Mouse (Mus musculus): ENCODE measurements around the gene Dlg5. TPM values are rescaled to one million over a fixed set of nuclear protein-coding genes. Genes with fewer than 3 reads are reported as not detected.

Gene Dlg5
- 3.4 TPM in 1 of 2 replicates, not detected in the other for total RNA-seq (2015; ENCODE audit: low replicate concordance)
- total RNA-seq (2017; ENCODE audit: low replicate concordance) = 0.77 and 1.8 TPM in 2 replicates

DNA sequence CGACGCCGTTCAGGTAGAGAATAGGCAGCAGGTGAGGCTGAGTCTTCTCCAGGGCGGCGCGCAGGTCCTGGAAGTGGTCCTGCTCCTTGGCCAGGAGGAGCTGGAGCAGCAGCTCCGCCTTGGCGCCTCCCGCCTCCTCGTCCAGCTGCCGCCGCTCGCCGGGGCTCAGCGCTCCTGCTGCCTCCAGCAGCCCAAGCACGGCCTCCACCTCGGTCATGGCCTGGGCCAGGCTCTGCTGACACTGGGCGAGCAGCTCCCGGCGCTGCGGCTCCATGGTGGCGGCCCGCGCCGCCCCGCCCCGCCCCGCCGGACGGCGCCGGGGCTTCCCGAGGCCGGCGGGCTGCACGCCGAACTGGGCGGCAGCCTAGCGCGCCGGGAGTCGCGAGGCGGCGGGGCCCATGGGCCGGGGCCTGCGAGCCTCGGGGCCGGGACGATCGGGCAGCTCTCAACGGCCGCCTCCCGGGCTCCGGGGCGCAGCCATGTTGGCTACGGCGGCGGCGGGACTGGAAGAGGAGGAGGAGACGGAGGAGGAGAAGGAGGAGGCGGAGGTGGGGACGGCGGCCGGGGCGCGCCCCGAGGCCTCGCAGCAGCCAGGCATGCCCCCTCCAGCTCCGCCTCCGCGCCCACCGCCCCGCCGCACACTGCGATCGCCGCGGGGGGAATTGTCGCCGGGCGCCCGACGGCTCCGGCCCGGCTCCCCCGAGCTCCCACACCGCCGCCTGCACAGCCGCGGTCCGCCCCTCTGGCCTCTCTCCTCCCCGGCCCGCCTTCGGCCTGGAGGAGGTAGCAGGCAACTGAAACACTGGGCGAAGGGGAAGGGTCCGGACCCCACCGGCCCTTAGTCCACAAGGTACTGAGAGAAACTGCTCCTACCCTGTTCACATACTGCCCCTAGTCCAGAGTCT is at the start of gene Dlg5:
Gene Dlg5 (minus strand): TSS at position 744 of the 905 bp plus-strand sequence.
- no peak for ATAC-seq (replicated peaks; ENCODE audit: low FRiP score, poor library complexity, severe bottlenecking)

DNA sequence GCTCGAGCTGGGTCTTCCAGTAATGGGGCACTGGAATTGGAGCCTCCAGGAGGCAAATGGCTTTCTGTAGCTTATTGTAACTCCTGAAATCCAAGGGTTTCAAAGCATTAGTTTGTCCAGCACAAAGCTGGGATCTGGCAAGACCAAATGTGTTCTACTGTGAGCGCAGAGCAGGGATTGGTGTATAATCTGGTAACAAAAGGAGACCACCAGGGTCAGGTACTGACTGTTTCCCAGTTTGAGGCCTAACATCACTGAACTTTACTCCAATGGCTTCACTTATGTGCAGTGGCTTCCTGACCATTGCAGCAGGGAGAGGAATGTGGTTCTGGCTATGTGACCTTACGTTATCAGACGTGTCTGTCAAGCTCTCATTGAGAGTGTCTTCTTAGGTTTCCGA is 47.9 kb upstream of the Dlg5 start:
- ATAC-seq (replicated peaks; ENCODE audit: low FRiP score, poor library complexity, severe bottlenecking) = no peak

DNA sequence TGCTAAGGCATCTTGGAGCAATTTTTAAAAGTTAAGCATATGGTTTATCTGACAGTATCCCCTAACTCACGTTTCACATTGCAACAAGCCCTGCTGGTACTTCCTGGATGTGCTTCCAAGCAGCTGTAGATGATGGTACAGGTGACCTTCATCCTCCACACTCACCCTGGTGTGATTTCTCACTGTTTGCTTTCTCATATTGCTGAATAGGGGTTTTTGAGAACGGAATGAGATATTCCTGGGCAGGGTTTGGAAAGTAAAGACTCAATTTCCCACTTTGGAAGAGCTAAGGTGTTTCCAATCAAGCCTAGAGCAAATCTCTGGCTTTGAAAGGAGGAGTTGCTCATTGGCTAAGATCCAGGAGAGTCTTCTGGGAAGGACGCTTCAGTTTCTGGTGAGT is 47.2 kb upstream of the Dlg5 start, which contains the start of gene E330034G19Rik:
Gene E330034G19Rik (plus strand): TSS at position 301 of the 400 bp plus-strand sequence.
- ATAC-seq (replicated peaks; ENCODE audit: low FRiP score, poor library complexity, severe bottlenecking) = no peak

DNA sequence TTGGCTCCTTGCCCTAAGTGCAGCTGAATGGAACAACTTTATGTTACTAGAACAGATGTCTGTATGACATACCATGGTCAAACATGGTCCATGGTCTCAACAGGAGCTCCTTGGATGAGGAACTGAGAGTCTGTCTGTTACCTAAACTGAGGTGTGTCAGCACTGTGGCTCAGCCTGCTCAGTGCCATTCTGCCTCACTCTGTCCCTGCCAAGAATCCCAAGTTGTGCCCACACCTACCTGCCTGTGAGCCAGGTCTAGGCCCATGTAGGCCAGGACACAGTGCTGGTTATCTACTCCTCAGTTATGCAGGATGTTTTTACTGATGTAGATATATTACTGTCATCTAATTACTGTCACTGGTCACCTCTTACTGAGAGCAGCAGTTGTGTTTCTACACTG is 45.0 kb upstream of the Dlg5 start:
- ATAC-seq (replicated peaks; ENCODE audit: low FRiP score, poor library complexity, severe bottlenecking) = no peak

DNA sequence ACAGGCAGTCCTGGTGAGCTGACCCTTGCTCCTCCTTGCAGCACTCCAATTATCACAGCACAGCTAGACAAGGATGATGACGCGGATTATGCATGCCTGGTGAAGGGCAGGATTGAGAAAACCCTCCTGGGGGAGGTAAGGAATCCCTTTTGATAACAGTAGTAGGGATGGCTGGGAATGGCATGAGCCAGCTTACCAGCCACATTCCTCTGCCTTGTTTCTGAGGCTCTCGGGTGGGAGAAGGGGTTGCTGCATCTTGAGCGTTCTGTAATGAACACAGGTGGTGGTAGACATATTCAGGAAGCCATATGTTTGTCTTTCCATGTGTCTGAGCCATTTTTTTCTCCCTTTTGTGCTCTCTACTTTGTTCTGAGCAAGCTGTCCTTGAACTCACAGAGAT is 40.4 kb upstream of the Dlg5 start:
- no peak for ATAC-seq (replicated peaks; ENCODE audit: low FRiP score, poor library complexity, severe bottlenecking)

DNA sequence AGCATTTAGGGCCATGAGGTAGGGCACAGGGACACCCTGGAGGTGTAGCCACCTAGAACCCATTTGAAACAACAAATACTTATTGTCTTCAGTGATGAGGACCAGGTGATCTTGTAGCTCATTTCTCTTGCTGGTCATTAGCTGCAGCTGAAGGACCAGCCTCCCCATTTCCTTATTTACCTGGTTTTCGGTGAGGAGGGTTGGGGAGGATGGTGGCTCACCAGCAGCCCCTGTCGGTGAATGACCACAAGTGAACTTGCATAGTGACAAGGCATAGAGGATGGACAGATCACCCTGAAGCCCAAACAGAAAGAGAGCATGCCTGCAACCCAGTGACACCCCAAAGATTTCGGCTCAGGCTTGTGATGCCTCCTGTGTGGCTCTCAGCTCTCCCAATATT is 36.6 kb upstream of the Dlg5 start:
- no peak for ATAC-seq (replicated peaks; ENCODE audit: low FRiP score, poor library complexity, severe bottlenecking)

DNA sequence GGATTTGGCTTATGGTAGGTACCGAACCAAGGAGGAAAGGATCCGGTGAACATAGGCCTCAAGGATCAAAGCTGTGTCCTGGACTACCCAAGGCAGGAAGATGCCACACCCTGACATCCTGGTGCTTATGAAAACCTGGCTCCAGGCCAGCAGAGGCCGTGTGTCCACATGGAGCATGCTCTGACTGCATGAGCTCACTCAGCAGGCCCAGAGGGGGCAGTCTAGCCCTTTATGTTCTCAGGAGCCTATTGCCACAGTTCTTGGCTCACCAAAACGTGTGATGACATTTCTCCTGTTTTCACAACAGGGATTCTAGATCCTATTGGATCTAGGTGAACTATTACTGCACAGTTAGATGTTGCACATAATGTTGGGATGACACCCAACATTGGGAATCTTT is 35.6 kb upstream of the Dlg5 start:
- ATAC-seq (replicated peaks; ENCODE audit: low FRiP score, poor library complexity, severe bottlenecking) = no peak

DNA sequence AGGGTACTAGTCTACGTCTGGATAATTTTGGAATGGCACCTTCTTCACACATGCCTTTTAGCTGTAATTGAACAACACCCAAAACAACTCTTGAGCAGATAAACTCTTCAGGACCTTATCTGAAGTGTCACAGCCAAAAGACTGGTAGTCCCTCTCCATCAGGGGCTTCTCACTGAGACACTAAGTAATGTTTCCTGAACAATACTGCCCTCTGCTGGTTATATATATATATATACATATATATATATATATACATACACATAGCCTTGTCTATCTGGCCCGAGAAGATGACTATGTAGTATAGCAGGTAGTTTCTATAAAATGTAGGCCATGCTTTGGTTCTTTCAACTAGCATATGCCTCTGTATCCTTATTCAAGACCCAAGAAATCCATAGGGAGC is 29.8 kb upstream of the Dlg5 start:
- ATAC-seq (replicated peaks; ENCODE audit: low FRiP score, poor library complexity, severe bottlenecking) = no peak

DNA sequence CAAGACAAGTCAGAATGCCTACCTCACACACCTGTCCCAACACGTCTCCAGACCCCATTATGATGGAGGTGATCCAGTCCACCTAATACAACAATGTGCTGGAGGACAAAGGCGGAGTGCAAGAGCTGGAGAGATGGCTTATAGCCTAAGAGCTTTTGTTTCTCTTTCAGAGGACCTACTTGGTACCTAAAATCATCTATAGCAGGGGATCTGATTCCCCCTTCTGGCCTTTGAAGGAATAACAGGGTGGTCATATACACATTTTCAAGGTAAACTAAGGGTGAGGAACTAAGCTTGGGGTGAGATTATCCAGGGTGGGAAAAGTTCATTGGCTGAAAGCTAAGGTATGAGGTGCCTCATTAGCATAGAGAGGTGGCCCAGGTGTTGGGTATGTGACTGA is 27.9 kb upstream of the Dlg5 start:
- ATAC-seq (replicated peaks; ENCODE audit: low FRiP score, poor library complexity, severe bottlenecking) = no peak

DNA sequence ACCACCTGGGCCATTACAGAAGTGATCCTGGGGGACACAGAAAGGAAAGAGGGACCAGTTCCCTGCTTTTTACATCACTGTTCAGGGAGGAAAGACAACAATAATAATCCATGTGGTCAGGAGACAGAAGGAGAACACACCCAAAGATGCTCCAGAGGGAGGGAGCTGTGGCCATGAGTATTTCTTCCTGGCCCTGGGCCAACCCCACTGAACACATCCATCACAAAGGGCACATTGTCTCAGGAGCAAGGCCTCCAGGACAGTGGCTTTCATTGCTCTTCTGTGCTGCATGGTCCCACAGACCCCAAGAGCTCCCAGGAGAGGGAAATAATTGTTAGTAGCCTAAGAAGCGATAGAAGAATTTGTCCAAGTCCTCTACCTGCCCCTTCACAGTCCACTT is 23.9 kb upstream of the Dlg5 start:
- no peak for ATAC-seq (replicated peaks; ENCODE audit: low FRiP score, poor library complexity, severe bottlenecking)

DNA sequence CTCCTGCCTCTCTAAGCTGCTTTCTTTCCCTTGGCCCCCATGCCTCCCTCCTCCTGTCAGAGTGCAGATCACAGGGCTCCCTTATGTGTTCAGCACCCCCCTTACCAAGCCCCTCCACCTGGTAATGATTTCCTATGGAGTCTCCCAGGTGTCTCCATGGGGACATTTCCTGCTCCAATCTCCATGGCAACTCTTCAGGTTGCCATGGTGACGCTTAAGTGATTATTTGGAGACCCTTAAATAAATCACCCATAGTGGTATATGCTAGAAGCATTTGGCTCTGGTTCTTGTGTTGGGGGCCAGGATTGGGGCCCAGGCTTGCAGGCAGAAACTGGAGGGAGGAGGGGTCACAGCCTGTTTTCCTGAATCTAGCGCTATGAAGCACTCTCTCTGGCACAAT is 17.2 kb upstream of the Dlg5 start:
- ATAC-seq (replicated peaks; ENCODE audit: low FRiP score, poor library complexity, severe bottlenecking) = no peak

DNA sequence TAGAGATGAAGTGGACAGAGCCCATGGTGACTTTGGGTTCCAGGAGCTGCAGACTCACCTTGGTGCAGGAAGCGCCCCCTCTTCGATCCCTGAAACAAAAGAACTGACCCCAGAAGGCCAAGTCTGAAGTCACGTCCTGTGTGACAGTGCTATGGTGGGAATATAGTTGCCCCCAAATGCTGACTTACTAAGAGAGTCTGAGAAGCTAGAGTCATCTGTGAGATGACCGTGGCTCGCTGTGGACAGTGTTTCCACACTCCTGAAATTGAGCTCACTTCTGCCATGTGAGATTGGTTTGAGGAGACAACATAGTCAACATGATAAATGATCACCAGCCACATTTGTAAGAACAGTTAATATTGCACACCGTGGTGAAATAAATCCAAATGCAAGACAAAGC is 16.7 kb upstream of the Dlg5 start:
- no peak for ATAC-seq (replicated peaks; ENCODE audit: low FRiP score, poor library complexity, severe bottlenecking)

DNA sequence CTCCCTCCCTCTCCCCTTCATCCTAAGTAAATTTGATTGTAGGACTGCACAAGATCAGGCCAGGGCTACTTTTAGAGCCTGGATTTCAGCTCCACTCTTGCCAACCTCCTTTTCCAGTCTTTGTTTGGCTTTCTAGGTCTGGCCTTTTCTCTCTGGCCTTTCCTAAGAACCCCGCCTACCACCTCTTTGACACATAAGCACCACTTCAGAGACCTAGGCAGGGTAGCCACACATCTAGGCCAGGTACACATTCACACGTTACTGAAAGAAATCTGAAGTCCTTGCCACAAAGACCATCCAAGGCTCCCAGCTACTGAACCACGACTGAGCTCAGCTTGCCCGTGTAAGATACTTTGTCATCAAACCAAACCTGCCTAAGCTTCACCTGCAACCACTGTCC is 14.7 kb upstream of the Dlg5 start:
- ATAC-seq (replicated peaks; ENCODE audit: low FRiP score, poor library complexity, severe bottlenecking) = no peak

DNA sequence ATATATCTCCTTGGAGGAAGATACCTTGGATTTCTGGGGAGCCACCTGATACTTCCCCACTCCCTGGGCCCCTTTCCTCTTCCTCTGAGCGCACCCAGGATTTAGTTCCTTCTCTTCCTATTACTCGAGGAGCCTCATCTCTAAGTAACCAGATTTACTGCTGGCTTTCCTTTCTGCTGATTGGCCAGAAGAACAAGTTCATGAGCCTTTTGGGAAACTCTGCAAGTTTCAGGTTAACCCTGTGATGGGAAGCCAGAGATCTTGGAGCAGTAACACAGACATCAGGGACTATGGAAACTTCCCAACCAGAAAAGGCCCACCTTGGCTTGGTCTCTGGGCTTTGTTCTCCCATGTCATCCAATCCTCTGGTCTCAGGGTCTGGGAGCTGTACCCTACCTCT is 10.2 kb upstream of the Dlg5 start:
- no peak for ATAC-seq (replicated peaks; ENCODE audit: low FRiP score, poor library complexity, severe bottlenecking)

DNA sequence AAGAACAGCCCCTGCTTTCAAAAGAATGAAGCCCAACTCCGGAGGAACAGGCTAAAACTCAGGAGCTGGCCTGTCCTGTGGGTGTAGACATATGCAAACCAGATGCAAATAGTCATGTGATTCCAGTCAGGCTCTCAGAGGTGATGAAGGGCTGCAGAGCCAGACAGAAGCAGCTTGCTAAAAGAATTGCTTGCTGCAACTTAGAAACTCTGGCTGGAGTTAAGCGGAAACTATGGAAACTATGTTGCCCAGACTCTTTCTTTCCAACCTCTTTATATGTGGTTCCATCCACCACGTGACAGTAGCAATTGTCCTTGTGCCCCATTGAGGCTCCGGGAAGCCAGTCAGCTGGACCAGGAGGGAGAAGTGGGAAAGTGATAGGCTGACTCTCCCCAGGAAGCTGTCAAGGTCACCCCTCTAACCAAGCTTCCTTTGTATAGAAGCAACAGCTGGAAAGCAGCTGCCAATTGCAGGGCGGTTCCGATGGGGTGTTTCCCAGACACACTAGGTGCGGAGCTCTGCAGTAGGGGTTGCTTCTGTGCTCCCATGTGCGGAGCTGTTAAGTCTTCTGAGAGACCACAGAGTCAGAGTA is 8.0 kb upstream of the Dlg5 start:
- no peak for ATAC-seq (replicated peaks; ENCODE audit: low FRiP score, poor library complexity, severe bottlenecking)

DNA sequence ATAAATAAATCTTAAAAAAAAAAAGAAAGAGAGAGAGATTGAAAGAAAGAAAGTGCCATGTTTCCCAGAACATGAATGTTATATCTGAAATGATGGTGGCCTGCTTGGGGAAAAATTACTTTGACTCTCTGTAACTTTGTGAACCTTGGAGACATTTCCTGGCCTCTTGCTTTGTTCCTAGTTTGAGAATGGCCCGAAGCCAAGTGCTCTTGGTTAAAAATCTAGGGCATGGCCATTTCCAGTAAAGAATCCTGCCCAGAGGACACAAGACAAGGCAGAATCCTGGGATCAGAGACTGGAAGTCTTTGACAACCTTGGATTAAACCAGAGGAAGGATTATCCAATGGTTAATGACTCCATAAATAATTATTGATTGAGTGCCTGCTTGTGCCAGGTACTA is 5.6 kb upstream of the Dlg5 start:
- ATAC-seq (replicated peaks; ENCODE audit: low FRiP score, poor library complexity, severe bottlenecking) = no peak

DNA sequence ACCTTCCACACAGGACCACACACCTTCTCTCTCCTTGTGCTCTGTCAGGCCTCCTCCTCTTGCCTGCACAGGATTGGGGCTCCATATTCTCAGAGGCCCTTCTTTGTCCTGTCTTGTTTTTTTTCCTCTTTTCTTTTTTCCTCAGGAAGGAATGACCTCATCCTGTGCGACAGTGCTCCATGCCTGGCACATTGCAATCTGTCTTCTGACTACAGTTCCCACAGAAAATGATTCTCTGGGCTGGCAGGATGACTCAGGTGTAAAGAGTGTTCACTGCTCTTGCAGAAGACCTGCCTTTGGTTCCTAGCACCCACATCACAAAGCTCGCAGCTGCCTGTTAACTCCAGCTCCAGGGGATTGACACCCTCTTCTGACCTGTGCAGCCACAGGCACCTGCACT is 4.2 kb upstream of the Dlg5 start:
- ATAC-seq (replicated peaks; ENCODE audit: low FRiP score, poor library complexity, severe bottlenecking) = no peak

DNA sequence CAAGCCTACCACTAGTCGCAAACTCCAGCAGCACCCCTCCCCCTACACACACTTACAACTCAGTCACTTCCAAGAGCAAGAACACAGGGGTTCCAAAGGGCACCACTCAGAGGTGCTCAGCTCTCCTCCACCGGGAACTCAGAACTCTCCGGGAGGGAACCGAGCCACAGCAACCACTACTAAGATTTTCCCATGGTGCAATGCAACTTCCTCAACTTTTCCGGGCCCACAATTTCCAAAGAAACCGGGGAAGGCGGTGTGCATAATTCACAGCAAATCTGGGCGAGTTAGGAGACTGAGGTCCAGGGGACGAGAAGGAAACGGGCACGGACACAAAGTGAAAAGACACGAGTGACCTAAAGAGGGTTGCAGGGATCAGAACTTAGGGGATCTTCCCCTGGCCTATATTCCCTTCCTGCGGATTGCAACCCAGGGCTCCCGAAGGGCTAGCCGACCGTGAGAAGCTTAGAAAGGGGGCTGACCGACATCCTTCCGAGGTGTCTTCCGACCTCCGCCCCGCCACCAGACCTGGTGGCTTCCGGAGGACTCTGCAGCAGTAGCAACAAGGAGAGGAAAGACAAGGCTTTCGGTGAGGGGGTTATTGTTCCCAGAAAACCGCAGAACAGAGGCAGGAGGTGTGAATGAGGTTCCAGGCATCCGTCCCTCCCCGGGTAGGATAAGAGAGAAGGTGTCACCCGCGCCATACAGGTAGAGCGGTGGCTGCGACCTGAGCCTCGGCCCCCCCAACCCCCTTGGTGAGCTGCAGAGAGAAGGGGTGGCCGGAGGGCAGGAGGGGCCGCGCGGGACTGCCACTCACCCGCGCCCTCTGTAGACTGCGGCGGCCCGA is 1.2 kb downstream of the Dlg5 start:
- no peak for ATAC-seq (replicated peaks; ENCODE audit: low FRiP score, poor library complexity, severe bottlenecking)

DNA sequence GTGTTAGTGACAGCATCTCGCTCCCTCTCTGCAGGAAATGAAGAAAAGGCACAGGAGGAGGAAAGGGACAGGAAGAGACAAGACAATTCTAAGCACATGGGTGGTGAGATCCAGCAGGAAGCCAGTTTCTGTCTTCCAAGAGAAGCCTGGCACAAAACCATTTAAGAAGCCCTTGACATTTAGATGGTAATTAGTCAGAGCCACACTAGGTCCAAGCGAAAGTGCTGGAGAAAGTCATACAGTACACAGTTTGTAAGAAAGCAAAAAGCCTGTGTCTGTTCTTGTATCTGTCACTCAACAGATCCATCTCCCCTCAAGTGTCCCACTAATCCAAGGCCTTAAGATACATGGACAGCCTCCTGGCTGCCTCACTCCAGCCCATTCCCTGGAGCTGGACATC is 3.7 kb downstream of the Dlg5 start:
- no peak for ATAC-seq (replicated peaks; ENCODE audit: low FRiP score, poor library complexity, severe bottlenecking)

DNA sequence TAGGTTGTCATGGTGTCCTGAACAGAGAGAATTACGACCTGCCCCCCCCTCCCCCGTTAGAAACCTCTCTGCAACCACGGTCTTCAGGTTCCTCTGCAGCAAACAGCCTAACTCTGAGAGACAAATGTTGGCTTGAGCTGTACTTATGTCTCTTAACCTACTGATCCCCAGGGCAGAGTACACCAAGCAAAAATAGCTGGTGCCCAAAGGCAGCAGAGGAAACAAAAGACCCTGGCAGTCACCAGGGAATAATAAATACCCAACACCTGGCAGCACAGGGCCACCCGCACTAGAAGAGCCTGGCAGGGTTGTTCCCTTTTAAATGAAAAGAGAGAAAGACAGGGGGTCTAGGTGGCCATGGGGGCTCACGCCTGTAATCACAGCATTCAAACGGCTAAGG is 4.9 kb downstream of the Dlg5 start:
- ATAC-seq (replicated peaks; ENCODE audit: low FRiP score, poor library complexity, severe bottlenecking) = no peak

DNA sequence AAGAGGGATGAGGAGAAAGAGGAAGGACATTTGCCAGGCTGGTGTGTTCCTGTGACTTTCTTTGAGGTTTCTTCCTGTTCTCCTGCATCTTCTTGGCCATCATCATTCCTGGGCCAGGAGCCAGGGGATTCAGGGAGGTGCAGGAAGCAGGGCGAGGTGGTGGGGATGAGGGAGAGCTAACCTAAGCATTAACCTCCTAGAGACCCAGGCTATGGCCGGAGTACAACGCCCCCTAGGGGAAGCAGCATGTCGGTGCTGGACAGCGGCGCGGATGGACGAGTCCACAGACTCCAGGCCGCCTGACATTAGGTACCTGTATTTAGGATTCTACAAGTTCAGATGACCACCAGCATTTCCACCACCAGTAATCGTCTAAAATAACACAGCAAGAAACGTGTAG is 6.1 kb downstream of the Dlg5 start:
- no peak for ATAC-seq (replicated peaks; ENCODE audit: low FRiP score, poor library complexity, severe bottlenecking)

All from erythroid progenitor cell, adult 5-6 weeks (primary cell).